Mouse (Mus musculus): ENCODE results near the gene Col16a1. TPM values are rescaled to one million over a fixed set of nuclear protein-coding genes. Genes with fewer than 3 reads are reported as not detected.
A peak's percentile ranks its signal among the peaks of the same experiment; 100 is the strongest.

The Col16a1 gene
- polyA plus RNA-seq, 1 experiment from 2014 or later = 57.4 TPM

DNA sequence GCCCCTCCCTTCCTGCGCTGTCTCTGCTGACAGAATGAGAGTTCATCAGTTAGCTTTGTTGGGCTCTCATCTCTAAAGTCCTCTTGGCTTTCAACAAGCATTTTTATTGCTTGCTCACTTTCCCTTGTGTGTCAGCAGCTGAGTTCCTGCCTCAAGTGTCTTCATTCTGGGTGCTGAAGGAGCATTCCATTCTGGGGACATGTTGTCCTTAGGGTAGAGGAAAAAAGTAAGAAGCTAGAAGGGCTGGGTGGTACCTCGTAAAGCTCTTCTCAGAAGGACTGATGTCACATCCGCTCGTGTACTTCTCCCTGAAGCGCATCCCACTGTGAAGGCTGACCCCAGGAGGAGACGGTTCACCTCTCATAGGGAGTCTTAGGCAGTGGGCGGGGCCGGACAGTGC, 73.9 kb downstream of the Col16a1 start:
- Histone ChIP-seq H3K27ac (no peak overlapping the region), H3K4me1 (0 out of 2 replicates have a peak, but pooled peaks cover 8% of the 10 kb centered on the region), H3K4me2 (no peak overlapping the region), H3K9me3 (replicated peaks) (no peaks in the 10 kb centered on the region), H3K4me3 (replicated peaks) (no peak overlapping the region), H3K27me3 (no peaks in the 10 kb centered on the region), H3K36me3 (peaks cover 63% of the 10 kb centered on the region), H3K9ac (no peak overlapping the region)
- WGBS = 65% methylated on average over 8 of the region's 8 CpGs
- ATAC-seq (replicated peaks; ENCODE audit: low FRiP score) = no peak

GRCm38 (mm10) chr4:130123020-130123419, 75.4 kb downstream of the Col16a1 start:
- H3K27ac ChIP-seq = no peak overlapping the region
- H3K4me3 ChIP-seq (replicated peaks) = no peak overlapping the region
- H3K9me3 ChIP-seq (replicated peaks) = no peaks in the 10 kb centered on the region
- no peak for ATAC-seq (replicated peaks; ENCODE audit: low FRiP score)
- H3K4me2 ChIP-seq = no peak overlapping the region
- peaks cover 71% of the 10 kb centered on the region for H3K36me3 ChIP-seq
- 0 out of 2 replicates have a peak, but pooled peaks cover 8% of the 10 kb centered on the region for H3K4me1 ChIP-seq
- WGBS = 82% methylated on average over 5 of the region's 5 CpGs
- H3K9ac ChIP-seq = no peak overlapping the region
- H3K27me3 ChIP-seq = no peaks in the 10 kb centered on the region

DNA sequence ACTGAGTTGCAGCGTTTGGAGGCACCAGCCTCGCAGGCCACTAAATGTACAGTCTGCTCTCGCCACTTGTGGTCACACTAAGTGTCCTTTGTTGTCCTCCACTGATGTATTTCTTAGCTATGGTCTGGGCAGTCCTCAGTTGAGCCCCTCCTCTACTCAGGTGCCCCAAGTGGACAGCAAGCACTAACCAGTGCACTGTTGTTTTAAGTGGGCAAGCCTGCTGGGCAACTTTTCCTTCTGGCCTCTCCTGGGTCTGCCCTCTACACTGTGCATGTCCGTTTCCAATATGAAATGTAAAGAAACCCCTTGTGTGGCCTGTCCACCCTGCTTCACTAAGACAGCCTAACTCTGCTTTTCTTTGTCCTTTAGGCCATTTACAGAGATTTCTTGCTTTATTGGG, 76.5 kb downstream of the Col16a1 start:
- ATAC-seq (replicated peaks; ENCODE audit: low FRiP score) = no peak
- H3K9ac ChIP-seq = no peak overlapping the region
- no peaks in the 10 kb centered on the region for H3K9me3 ChIP-seq (replicated peaks)
- no peak overlapping the region for H3K4me2 ChIP-seq
- peaks cover 74% of the 10 kb centered on the region for H3K36me3 ChIP-seq
- WGBS = 84% methylated on average over 4 of the region's 4 CpGs
- no peak overlapping the region for H3K27ac ChIP-seq
- 0 out of 2 replicates have a peak, but pooled peaks cover 8% of the 10 kb centered on the region for H3K4me1 ChIP-seq
- no peaks in the 10 kb centered on the region for H3K27me3 ChIP-seq
- no peak overlapping the region for H3K4me3 ChIP-seq (replicated peaks)

- no peak for ATAC-seq (replicated peaks; ENCODE audit: low FRiP score)
- Histone ChIP-seq H3K27ac (no peak overlapping the region), H3K9me3 (replicated peaks) (no peaks in the 10 kb centered on the region), H3K9ac (no peak overlapping the region), H3K27me3 (no peaks in the 10 kb centered on the region), H3K36me3 (peaks cover 74% of the 10 kb centered on the region), H3K4me3 (replicated peaks) (no peak overlapping the region), H3K4me1 (peaks cover 12% of the 10 kb centered on the region), H3K4me2 (no peak overlapping the region)
- 87% methylated on average over 6 of the region's 6 CpGs for WGBS
These were observed 77.5 kb downstream of the Col16a1 start for GRCm38 (mm10) chr4:130125164-130125563.

- ATAC-seq (replicated peaks; ENCODE audit: low FRiP score) = no peak
- Histone ChIP-seq H3K4me1 (peaks cover 19% of the 10 kb centered on the region), H3K9ac (no peak overlapping the region), H3K9me3 (replicated peaks) (no peaks in the 10 kb centered on the region), H3K4me2 (no peak overlapping the region), H3K36me3 (peaks cover 74% of the 10 kb centered on the region), H3K4me3 (replicated peaks) (no peak overlapping the region), H3K27ac (no peak overlapping the region), H3K27me3 (no peaks in the 10 kb centered on the region)
- 77% methylated on average over 5 of the region's 5 CpGs for WGBS
These were observed 78.3 kb downstream of the Col16a1 start for GRCm38 (mm10) chr4:130125935-130126334.

DNA sequence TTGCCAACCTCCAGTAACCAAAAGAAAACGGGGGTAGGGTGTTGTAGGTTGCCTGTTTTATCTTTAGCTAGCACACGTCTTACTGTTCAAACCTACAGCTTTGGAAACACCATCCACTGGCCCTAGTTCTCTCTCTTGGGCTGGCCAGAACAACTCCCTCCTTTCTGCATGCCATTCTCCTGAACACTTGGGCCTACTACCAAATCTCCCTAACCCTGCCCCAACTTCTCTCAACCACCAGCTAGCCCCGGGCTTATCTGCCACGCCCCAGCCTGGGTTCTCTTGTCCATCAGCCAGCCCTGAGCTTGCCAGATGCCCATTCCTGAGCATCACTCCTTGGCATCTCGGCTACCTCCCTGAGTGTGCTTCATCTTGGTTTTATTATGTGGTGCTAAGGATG, 81.3 kb downstream of the Col16a1 start:
- 87% methylated on average over 5 of the region's 5 CpGs for WGBS
- Histone ChIP-seq H3K27me3 (no peaks in the 10 kb centered on the region), H3K9me3 (replicated peaks) (no peaks in the 10 kb centered on the region), H3K36me3 (peaks cover 45% of the 10 kb centered on the region), H3K9ac (no peak overlapping the region), H3K27ac (no peak overlapping the region), H3K4me1 (peaks cover 22% of the 10 kb centered on the region), H3K4me2 (no peak overlapping the region), H3K4me3 (replicated peaks) (no peak overlapping the region)
- no peak for ATAC-seq (replicated peaks; ENCODE audit: low FRiP score)

DNA sequence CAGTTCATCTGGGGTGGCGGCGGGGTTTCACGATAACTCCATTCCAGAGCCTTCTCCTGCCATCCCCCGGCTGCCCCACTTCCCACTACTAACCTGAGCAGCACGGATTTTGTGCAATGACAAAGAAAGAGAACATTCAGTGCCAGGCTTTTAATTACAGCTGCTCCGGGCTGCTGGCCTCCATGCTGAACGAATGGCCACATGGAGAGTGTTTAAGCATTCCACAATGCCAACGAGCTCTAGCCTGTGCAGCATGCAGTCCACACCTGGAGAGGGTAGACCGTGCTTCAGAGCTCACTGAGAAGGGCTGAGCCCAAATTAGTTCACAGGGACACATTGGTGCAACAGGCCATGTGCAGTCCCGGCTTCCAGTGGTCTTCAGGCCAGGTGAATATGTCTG, 82.4 kb downstream of the Col16a1 start:
- Histone ChIP-seq H3K4me1 (peaks cover 28% of the 10 kb centered on the region), H3K27ac (peak overlapping the region; percentile 67; the same call in 1 of the 2 replicates), H3K9me3 (replicated peaks) (no peaks in the 10 kb centered on the region), H3K27me3 (no peaks in the 10 kb centered on the region), H3K4me3 (replicated peaks) (no peak overlapping the region), H3K9ac (no peak overlapping the region), H3K36me3 (peaks cover 33% of the 10 kb centered on the region), H3K4me2 (no peak overlapping the region)
- WGBS = 73% methylated on average over 10 of the region's 10 CpGs
- ATAC-seq (replicated peaks; ENCODE audit: low FRiP score) = no peak

GRCm38 (mm10) chr4:130130641-130131350, 83.2 kb downstream of the Col16a1 start:
- H3K4me2 ChIP-seq = no peak overlapping the region
- 48% methylated on average over 13 of the region's 13 CpGs for WGBS
- H3K9me3 ChIP-seq (replicated peaks) = no peaks in the 10 kb centered on the region
- H3K9ac ChIP-seq = no peak overlapping the region
- H3K36me3 ChIP-seq = peaks cover 26% of the 10 kb centered on the region
- H3K4me3 ChIP-seq (replicated peaks) = no peak overlapping the region
- 0 out of 2 replicates have a peak, but pooled peaks cover under 1% of the 10 kb centered on the region for H3K27me3 ChIP-seq
- H3K27ac ChIP-seq = peak overlapping the region; percentile 67
- peak; percentile 75 for ATAC-seq (replicated peaks; ENCODE audit: low FRiP score)
- peaks cover 29% of the 10 kb centered on the region for H3K4me1 ChIP-seq

DNA sequence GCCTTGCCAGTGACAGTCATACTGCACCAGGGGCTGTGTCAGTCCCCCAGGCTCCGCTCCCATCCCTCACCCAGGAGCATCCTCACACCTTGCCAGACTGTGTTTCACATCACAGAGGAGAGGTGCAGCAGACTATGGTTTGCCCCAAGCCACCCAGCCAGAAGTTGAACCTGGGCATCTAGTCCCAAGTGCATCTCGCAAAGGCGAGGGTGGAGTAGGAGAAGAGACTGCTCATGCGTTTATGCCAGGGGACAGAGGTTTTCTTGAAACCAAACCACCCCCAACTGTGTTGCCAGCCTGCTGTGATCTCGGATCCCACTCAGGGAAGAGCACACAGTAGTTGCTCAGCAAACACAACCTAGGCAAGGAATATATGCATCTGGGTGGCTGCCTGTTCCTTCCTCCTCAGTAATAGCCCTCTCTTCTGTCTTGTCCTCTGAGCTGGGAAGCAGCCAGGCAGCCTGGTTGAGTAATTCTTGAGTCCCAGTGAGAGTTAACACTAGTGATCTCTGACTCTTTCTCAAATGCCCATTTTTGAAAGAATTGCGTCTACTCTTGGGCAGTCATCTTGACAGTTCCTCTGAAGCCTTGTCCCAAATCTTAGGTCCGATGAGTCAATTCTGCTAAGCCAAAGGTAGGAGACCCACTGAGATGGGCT, 83.9 kb downstream of the Col16a1 start:
- H3K4me2 ChIP-seq = no peak overlapping the region
- peaks cover 29% of the 10 kb centered on the region for H3K4me1 ChIP-seq
- peak overlapping the region; percentile 67; the same call in 1 of the 2 replicates for H3K27ac ChIP-seq
- no peaks in the 10 kb centered on the region for H3K9me3 ChIP-seq (replicated peaks)
- 0 out of 2 replicates have a peak, but pooled peaks have one; percentile 7 for ATAC-seq (replicated peaks; ENCODE audit: low FRiP score)
- WGBS = 85% methylated on average over 7 of the region's 7 CpGs
- peaks cover 18% of the 10 kb centered on the region for H3K36me3 ChIP-seq
- H3K27me3 ChIP-seq = peaks cover 8% of the 10 kb centered on the region
- H3K9ac ChIP-seq = no peak overlapping the region
- H3K4me3 ChIP-seq (replicated peaks) = no peak overlapping the region

DNA sequence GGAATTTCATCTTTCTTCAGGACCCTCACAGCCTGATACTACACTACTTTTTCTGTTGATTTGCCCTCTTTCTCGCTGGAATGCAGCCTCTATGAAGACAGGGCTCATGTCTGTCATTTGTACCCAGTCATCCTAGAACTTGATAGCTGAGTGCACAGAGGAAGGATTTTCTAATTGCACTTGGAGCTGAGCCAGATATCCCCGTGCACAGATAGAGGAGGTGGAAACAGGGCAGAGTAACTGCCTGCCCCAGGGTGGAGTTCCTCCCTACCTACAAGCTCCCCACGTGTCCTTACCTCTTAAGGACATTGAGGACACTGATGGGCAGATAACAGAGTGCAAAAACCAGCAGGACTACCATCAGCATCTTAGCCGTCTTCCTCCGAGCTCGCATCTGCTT, 85.8 kb downstream of the Col16a1 start:
- Histone ChIP-seq H3K9me3 (replicated peaks) (no peaks in the 10 kb centered on the region), H3K27me3 (peaks cover 25% of the 10 kb centered on the region), H3K4me2 (no peak overlapping the region), H3K4me1 (peaks cover 33% of the 10 kb centered on the region), H3K27ac (no peak overlapping the region), H3K36me3 (peaks cover under 1% of the 10 kb centered on the region; the same call in 1 of the 2 replicates), H3K4me3 (replicated peaks) (no peak overlapping the region), H3K9ac (no peak overlapping the region)
- no peak for ATAC-seq (replicated peaks; ENCODE audit: low FRiP score)
- 55% methylated on average over 6 of the region's 6 CpGs for WGBS

GRCm38 (mm10) chr4:130138441-130139213, 91.0 kb downstream of the Col16a1 start:
- peak; percentile 59; the same call in 1 of the 2 replicates for ATAC-seq (replicated peaks; ENCODE audit: low FRiP score)
- Histone ChIP-seq H3K36me3 (no peaks in the 10 kb centered on the region), H3K27ac (no peak overlapping the region), H3K9me3 (replicated peaks) (no peaks in the 10 kb centered on the region), H3K27me3 (peaks cover 77% of the 10 kb centered on the region), H3K4me1 (peaks cover 23% of the 10 kb centered on the region), H3K4me2 (peak overlapping the region; percentile 69), H3K9ac (peak overlapping the region; percentile 16; the same call in 1 of the 2 replicates), H3K4me3 (replicated peaks) (peak overlapping the region; percentile 36)
- under 1% methylated on average over 50 of the region's 57 CpGs for WGBS

DNA sequence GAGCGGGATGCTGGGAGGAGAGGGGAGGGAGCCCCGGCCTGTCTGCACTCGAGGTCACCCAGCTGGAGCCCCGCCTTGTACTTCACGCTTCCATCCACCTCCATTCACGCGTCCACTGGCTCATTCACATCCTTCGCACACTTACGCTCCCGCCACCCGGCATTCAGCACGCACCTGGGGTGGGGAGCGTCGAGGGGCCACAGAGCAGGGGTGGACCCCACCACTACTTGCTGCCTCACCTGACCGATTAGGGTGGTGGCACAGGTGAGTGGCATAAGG, 91.5 kb downstream of the Col16a1 start, which contains the start of gene Hcrtr1:
Hcrtr1 (minus strand) TSS at position 146 of the 279 bp plus-strand sequence.
- WGBS = under 1% methylated on average over 15 of the region's 15 CpGs
- ATAC-seq (replicated peaks; ENCODE audit: low FRiP score) = peak; percentile 31; the same call in 1 of the 2 replicates
- no peak within 1 kb of the TSS for H3K27ac ChIP-seq
- peak within 1 kb of the TSS; percentile 36 for H3K4me3 ChIP-seq (replicated peaks)
- H3K9me3 ChIP-seq (replicated peaks) = no peaks in the 10 kb centered on the region
- peaks cover 23% of the 10 kb centered on the region for H3K4me1 ChIP-seq
- peak within 1 kb of the TSS; percentile 16; the same call in 1 of the 2 replicates for H3K9ac ChIP-seq
- H3K4me2 ChIP-seq = peak within 1 kb of the TSS; percentile 69
- no peaks in the 10 kb centered on the region for H3K36me3 ChIP-seq
- H3K27me3 ChIP-seq = peaks cover 78% of the 10 kb centered on the region
